7 mouse cellular contexts compared by ENCODE assay signal in the genomic region with DNA sequence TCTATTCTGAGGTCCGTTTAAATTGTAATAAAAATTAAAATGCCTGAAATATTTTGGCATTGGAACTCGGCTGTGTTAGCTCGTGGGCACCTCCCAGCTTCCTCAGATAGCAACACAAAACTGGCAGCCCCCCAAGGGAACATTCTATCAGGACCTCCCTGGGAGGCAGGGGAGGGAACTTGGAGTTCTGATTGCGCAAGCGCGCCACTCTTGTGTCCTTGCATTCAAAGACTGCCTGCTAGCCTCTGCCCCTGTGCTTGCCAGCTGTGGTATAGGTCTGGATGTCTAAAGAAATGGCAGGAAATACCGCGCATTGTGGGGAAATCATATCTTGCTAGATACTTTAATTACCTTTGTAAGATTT. TPM values are rescaled to one million over a fixed set of nuclear protein-coding genes. Genes with fewer than 3 reads are reported as not detected.
DNase-seq lines count a peak whose midpoint lies in the region; ATAC-seq lines count a peak whose summit lies in the region.

No protein-coding gene starts in this region.

- peaks cover 24% of the 10 kb centered on the region for H3K4me1 ChIP-seq in heart, embryonic 10.5 days
- peaks cover 35% of the 10 kb centered on the region for H3K4me1 ChIP-seq in midbrain, embryonic 15.5 days
- H3K4me1 ChIP-seq in stomach, embryonic 16.5 days (ENCODE audit: control insufficient read depth, insufficient read depth, low read length): peaks cover 26% of the 10 kb centered on the region

- H3K27ac ChIP-seq in heart, embryonic 10.5 days: peak overlapping the region; percentile 73
- peak overlapping the region; percentile 46 for H3K27ac ChIP-seq in midbrain, embryonic 15.5 days
- peak overlapping the region; percentile 66; the same call in 1 of the 2 replicates for H3K27ac ChIP-seq in stomach, embryonic 16.5 days (ENCODE audit: low read length)

- peak overlapping the region; percentile 43 for H3K4me2 ChIP-seq in midbrain, embryonic 15.5 days
- H3K4me2 ChIP-seq in stomach, embryonic 16.5 days (ENCODE audit: low read depth, low read length): peak overlapping the region; percentile 40

- no peaks in the 10 kb centered on the region for H3K9me3 ChIP-seq in heart, embryonic 10.5 days
- H3K9me3 ChIP-seq in midbrain, embryonic 15.5 days: no peaks in the 10 kb centered on the region
- no peaks in the 10 kb centered on the region for H3K9me3 ChIP-seq in stomach, embryonic 16.5 days (replicated peaks; ENCODE audit: control insufficient read depth, low read length)

- peak; percentile 94 for DNase-seq in adrenal gland, postnatal 14 days
- peak; percentile 53 for DNase-seq in fibroblast of lung, adult 2 months (ENCODE audit: low read depth)
- no peak for DNase-seq in heart, embryonic 10.5 days (ENCODE audit: low spot score)
- peak; percentile 87 for DNase-seq in kidney, adult 9 months
- peak; percentile 53 for DNase-seq in liver

- WGBS in heart, embryonic 10.5 days: 18% methylated on average over 8 of the region's 8 CpGs
- whole genome bisulfite sequencing in midbrain, embryonic 15.5 days: 1% methylated on average over 8 of the region's 8 CpGs
- WGBS in stomach, embryonic 16.5 days: 20% methylated on average over 8 of the region's 8 CpGs

- no peaks in the 10 kb centered on the region for H3K27me3 ChIP-seq in heart, embryonic 10.5 days (ENCODE audit: insufficient read depth, poor library complexity, severe bottlenecking)
- no peaks in the 10 kb centered on the region for H3K27me3 ChIP-seq in midbrain, embryonic 15.5 days (replicated peaks)
- H3K27me3 ChIP-seq in stomach, embryonic 16.5 days (ENCODE audit: control insufficient read depth, insufficient read depth, low read length): no peaks in the 10 kb centered on the region

- H3K4me3 ChIP-seq in heart, embryonic 10.5 days: peak overlapping the region; percentile 40
- peak overlapping the region; percentile 20 for H3K4me3 ChIP-seq in midbrain, embryonic 15.5 days
- no peak overlapping the region for H3K4me3 ChIP-seq in stomach, embryonic 16.5 days (replicated peaks; ENCODE audit: low read length)

- H3K9ac ChIP-seq in midbrain, embryonic 15.5 days: no peak overlapping the region
- H3K9ac ChIP-seq in stomach, embryonic 16.5 days (ENCODE audit: low read length): no peak overlapping the region

- ATAC-seq in midbrain, embryonic 15.5 days (replicated peaks): peak; percentile 86
- peak; percentile 83 for ATAC-seq in stomach, embryonic 16.5 days (ENCODE audit: insufficient read depth, low FRiP score)

- no peaks in the 10 kb centered on the region for H3K36me3 ChIP-seq in heart, embryonic 10.5 days
- H3K36me3 ChIP-seq in midbrain, embryonic 15.5 days (replicated peaks): no peaks in the 10 kb centered on the region
- no peaks in the 10 kb centered on the region for H3K36me3 ChIP-seq in stomach, embryonic 16.5 days (ENCODE audit: control insufficient read depth, insufficient read depth, low read length)

RNA-seq across cellular contexts. Expression of a gene that starts 53.1 kb away (rescaled TPM):
- total RNA-seq in adrenal gland, postnatal 14 days (2021): 42.5 and 58.3 TPM in 2 replicates
- polyA plus RNA-seq in heart, embryonic 10.5 days (2016; fragmentation: Nextera tagmentation; extraction: Ambion mirVana): 17.8 and 22.4 TPM in 2 replicates
- polyA plus RNA-seq in midbrain, embryonic 15.5 days (2015; fragmentation: Nextera tagmentation; extraction: Ambion mirVana): 41.7 and 47.8 TPM in 2 replicates
- polyA plus RNA-seq in stomach, embryonic 16.5 days (2015; fragmentation: Nextera tagmentation; extraction: Ambion mirVana): 22.2 and 25.3 TPM in 2 replicates
